Mouse (Mus musculus) layer of hippocampus, adult 2 months (tissue): ENCODE data around the gene Sik3. TPM values are rescaled to one million over a fixed set of nuclear protein-coding genes. Genes with fewer than 3 reads are reported as not detected.

Experiments used
- DNase-seq, 2 experiments: peaks; one replicate each; pipeline ENCODE4 v3.0.0; 2022; ENCODE audit warnings: low spot score in 2 of 2
- H3K27ac ChIP-seq: fragments of 200-600 bp; 2 replicates; pipeline ENCODE4 v1.8.1; 2022
- H3K4me3 ChIP-seq: fragments of 200-600 bp; 2 replicates; pipeline ENCODE4 v1.8.1; 2022; ENCODE audit warnings: mild to moderate bottlenecking
- CTCF ChIP-seq: fragments of 200-600 bp; conservative IDR thresholded peaks from 2 replicates; pipeline ENCODE4 v1.8.1; 2022; ENCODE audit warnings: antibody characterized with exemption, mild to moderate bottlenecking, moderate library complexity
- long read RNA-seq, 2 experiments: library from polyadenylated mRNA; stranded (forward); transcript quantifications; one replicate each; pipeline ENCODE4 v2.0.0; 2021; ENCODE audit warnings: borderline mapping rate in 2 of 2
- total RNA-seq, 2 experiments: library from RNA; stranded (reverse); gene quantifications; 2 replicates each; pipeline ENCODE4 v1.2.3; 2021

The Sik3 gene
- total RNA-seq, result 100 to 1,000 TPM; 133 to 141 TPM
- long read RNA-seq, experiment 1, full-length matches to known transcripts, result 8 of 71 reads
- long read RNA-seq, experiment 1, partial matches to known transcripts, result 56 of 71 reads
- long read RNA-seq, experiment 1, other reads (novel, unspliced or antisense), result 7 of 71 reads
- long read RNA-seq, experiment 2, full-length matches to known transcripts, result 17 of 77 reads
- long read RNA-seq, experiment 2, partial matches to known transcripts, result 52 of 77 reads
- long read RNA-seq, experiment 2, other reads (novel, unspliced or antisense), result 8 of 77 reads

DNA sequence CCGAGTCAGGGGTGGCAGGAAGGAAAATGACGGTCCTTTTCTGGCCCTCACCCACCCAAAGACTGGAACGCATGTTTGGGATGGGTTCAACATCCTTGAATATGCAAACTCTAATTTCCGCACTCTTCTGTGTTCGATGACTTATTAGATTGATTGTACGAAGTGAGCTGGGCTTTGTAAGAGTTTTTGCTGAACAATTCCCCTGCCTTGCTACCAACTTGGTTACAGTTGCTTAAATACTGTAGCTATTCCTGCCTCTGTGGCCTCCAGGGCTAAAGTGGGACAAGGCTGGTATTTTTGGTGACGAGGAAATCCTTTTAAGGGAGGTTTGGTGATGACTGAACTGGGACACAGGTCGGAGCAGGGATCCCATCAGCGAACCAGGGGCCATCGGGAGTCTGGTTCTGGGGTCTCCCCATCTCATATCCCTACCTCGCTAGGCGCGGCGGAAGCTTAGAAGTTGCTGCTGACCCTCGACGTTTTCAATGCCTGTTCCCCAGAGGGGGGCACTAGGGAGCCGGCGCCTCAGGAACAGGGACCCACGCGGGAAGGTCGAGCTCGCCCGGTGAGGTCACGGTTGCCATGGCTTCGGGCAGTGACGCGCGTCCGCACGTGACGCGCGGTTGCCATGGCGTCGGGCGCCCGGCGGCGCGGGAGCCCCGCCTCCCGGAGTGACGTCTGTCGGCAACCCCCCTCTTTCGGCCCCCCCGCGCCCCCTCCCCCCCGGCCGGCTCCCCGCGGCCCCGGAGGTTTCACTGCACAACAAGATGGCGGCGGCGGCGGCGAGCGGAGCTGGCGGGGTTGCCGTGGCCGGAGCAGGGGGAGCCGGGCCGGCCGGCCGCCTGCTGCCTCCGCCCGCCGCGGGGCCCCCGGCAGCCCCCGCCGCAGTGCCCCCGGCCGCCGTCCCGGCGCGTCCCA lies at the start of gene Sik3, which contains the start of gene Pafah1b2:
Gene Sik3 (plus strand): TSS at position 730 of the 918 bp plus-strand sequence.
Gene Pafah1b2 (minus strand): TSS at position 600 of the 918 bp plus-strand sequence.
- DNase-seq, result peak; percentile 94 to 98
- peak; percentile 89 for TF ChIP-seq CTCF
- peak within 1 kb of the TSS; percentile 100 for H3K27ac ChIP-seq
- peak within 1 kb of the TSS; percentile 97 for H3K4me3 ChIP-seq

DNA sequence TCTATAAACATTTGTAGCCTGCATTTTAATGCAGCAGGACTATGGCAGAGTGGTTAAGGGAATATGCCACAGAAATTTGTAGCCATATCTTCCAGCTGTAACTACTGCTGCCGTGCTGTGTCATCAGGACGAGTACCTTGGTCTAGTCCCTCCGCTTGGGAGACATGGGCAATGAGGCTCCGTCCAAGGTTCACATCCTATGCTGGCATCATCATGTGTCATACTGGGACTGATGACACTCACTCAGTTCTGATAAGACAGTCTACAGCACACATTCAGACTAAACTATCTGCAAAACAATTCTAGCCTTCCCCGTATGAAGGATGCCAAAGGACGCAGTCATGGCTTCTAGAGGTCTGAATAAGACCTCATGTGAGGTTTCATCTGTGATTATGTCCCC lies 49.0 kb upstream of the Sik3 start:
- H3K27ac ChIP-seq, result no peak overlapping the region
- no peak for DNase-seq
- no peak overlapping the region for H3K4me3 ChIP-seq
- TF ChIP-seq CTCF, result no peak

DNA sequence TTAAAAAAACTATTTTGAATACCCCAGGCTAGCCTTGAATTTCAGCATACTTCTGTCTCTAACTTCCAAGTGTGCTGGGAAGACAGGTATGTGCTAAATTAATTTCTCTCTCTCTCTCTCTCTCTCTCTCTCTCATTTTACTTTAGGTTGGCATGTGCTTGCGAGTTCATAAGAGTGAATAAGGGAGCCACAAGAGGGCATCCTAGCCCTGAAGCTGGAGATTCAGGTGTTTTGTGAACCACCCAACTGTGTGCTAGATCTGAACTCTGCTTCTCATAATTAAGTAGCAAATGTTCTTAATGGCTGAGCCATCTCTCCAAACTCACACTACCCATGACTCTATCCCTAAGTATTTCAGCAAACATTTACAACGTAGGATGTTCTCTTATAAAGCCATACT lies 35.7 kb upstream of the Sik3 start:
- no peak overlapping the region for H3K27ac ChIP-seq
- no peak overlapping the region for H3K4me3 ChIP-seq
- TF ChIP-seq CTCF, result peak; percentile 54
- DNase-seq, result no peak

DNA sequence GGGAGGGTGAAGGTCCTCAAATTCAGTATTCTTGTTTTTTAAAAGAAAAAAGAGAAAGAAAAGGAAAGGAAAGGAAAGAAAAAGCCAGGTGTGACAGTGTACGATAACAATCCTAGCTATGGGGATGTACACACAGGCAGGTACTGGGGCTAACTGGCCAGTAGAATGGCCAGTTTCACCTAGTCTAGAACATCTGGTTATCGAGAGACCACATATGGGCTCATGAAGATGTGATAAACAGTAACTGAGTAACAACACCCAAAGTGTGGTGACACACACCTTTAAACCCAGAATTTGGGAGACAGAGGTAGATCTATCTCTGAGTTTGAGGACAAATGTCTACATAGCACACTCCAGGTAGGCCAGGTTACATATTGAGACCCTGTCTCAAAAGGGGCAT lies 32.8 kb upstream of the Sik3 start:
- no peak for DNase-seq
- no peak for TF ChIP-seq CTCF
- no peak overlapping the region for H3K4me3 ChIP-seq
- no peak overlapping the region for H3K27ac ChIP-seq

DNA sequence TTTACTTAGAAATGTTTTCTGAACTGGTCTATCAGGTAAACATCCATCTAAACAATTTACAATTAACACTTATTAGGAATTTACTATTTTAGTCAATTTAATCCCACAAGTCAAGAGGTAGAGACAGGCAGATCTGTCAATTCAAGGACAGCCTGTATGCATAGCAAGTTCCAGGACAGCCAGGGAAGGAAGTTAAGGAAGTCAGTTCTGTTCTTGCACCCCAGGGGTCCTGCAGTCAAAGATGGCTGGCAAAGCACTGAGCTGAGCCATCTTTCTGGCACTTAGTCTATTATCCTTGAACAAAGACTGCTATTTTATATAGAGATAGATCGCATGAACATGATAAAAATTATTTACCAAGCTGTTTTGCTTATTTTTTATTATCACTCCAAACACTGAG lies 32.0 kb upstream of the Sik3 start:
- Histone ChIP-seq H3K27ac (no peak overlapping the region), H3K4me3 (no peak overlapping the region)
- no peak for TF ChIP-seq CTCF
- no peak for DNase-seq

DNA sequence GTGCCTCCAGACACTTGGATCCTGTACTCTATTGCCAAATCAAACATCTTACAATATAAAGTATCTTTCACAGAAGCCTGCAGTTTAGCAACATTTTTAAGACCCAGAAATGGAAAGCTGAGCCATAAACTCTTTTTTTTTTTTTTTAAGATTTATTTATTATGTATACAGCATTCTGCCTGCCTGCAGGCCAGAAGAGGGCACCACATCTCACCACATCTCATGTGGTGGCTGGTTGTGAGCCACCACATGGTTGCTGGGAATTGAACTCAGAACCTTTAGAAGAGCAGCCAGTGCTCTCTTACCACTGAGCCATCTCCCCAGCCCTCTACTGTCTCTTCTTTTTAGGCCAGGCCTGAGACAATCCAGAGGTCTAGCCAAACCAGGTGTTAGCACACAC lies 31.3 kb upstream of the Sik3 start:
- Histone ChIP-seq H3K4me3 (no peak overlapping the region), H3K27ac (no peak overlapping the region)
- DNase-seq, result no peak
- peak; percentile 58 for TF ChIP-seq CTCF

DNA sequence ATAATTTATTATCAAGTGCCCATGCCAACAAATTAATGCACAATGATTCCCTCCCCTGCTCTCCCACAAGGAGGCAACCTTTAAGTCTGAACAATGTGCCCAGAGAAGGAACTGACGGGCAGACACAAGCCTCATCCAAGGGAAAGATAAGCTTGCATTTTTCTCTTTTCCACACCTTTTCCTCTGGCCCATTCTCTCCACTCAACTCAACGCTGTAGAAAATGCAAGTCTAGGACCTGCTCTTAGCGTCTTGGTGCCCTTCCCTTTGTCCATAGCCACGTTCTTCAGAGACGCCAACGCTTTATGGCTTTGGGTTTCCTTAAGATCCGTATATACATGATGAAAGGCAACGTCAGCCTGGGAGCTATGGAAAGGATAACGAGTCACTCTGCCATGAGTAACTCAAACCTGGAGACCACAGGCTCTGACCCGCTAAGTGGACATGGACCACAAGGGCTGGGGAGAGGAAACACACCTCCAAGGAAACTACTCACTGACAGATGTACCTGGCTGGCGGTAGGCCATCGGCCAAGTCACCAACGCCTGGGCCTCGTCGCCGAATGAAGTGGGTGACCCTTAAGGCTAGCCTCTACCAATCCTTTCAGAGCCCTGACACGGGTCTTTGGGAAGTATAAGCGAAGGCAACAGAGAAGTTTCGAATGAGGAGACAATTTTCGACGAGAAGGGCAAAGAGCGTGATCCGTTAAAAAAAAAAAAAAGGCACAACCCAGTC lies 28.8 kb upstream of the Sik3 start:
- DNase-seq, result no peak
- peak; percentile 59 for TF ChIP-seq CTCF
- H3K4me3 ChIP-seq, result peak overlapping the region; percentile 90
- peak overlapping the region; percentile 97 for H3K27ac ChIP-seq

DNA sequence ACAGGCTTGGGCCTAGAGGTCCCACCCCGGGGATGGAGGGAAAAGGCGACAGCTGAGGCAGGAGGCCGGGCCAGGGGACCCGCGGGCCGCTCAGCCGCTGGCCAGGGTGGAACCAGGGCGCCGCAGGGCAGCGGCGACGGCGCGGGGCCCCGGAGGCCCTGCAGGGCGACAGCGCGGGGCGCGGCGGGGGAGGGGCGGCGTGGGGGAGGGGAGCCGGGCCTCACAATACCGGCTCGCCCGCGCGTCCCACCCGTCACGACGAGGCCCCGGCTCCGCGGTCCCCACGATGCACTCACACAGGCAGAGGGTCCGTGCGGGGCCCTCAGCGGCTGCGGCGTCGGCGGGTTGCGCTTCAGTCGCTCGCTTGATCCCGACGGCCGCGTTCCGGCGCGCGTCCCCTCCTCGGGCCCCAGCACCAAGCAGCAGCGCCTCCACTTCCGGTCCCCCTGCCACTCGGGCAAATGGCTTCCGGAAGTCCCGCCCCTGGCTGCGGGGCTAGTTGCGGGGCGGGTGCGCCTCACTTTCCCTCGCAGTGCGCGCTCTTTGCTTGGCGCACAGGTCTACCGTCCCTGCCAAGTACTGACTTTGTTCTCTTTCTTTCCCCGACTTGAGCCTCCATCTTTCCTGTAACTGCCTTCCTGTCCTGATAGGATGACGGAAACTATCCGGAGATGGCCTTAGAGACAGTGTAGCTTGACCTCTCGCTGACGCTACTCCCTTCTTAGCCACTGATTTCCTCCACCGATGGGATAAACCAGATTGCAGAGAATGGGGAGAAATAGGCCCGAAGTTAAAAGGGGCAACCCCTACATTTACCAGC lies 28.0 kb upstream of the Sik3 start:
- Histone ChIP-seq H3K4me3 (peak overlapping the region; percentile 90), H3K27ac (peak overlapping the region; percentile 97)
- DNase-seq, result peak; percentile 90 to 93
- 0 out of 2 replicates have a peak, but pooled peaks have one; percentile 2 for TF ChIP-seq CTCF

DNA sequence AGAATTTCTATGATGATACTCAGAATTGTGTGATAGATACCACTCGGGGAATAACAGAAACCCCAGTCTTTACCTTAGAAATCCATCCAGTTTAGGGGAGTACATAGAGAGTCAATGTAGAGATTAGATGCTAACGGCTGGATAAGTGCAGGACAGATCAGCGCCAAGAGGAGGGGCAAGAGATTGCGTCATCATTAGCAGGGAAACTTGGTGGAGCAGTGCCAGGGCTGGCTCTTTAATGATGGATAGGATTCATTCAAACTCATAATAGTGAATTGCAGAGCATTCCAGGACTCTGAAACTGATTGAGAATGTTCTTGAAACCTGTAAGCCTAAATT lies 27.4 kb upstream of the Sik3 start:
- peak overlapping the region; percentile 90 for H3K4me3 ChIP-seq
- H3K27ac ChIP-seq, result peak overlapping the region; percentile 97
- DNase-seq, result peak; percentile 32 to 52
- no peak for TF ChIP-seq CTCF

DNA sequence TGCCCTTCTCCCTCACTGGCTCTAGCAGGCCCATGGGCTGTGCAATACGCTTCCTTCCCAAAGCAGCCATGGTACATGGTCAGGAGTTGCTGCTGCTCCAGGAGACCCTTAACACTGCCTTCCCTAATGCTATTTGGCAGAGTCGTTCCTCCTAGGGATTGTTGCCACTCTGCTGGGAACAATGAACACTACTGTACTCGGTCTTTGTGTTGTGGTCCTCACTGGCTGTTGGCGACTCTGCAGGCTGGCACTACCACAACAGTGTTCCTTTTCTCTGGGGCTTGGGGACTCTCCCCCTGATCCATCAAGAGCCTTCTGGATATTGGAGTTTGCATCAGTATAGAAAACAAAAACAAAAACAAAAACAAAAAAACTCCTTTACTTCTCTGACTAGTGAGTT lies 13.6 kb upstream of the Sik3 start:
- TF ChIP-seq CTCF, result no peak
- DNase-seq, result no peak
- peak overlapping the region; percentile 77 for H3K27ac ChIP-seq

DNA sequence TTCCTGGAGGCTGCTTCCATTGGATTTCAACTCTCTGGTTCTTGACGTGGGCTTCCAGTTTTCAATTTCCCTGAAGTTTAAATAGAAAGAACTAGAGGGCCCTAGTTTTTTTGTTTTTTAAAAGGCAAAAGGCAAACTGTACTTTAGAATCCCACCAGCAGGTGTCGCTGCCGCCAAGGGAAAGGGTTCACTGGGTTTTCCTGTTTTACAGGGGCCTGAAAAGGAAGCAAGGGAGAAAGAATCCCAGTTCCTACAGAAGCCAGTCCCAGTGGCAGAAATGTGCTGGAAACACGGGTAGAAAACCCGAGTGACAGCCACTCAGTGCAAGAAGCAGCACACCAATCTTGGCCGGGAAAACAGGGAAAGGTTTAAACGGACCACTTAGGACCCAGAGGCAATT lies 8.9 kb upstream of the Sik3 start:
- Histone ChIP-seq H3K4me3 (no peak overlapping the region), H3K27ac (no peak overlapping the region)
- TF ChIP-seq CTCF, result peak; percentile 97
- DNase-seq, result peak; percentile 67 to 94

More for the DNA sequence above, 13.6 kb upstream of the Sik3 start:
- H3K4me3 ChIP-seq, result no peak overlapping the region

DNA sequence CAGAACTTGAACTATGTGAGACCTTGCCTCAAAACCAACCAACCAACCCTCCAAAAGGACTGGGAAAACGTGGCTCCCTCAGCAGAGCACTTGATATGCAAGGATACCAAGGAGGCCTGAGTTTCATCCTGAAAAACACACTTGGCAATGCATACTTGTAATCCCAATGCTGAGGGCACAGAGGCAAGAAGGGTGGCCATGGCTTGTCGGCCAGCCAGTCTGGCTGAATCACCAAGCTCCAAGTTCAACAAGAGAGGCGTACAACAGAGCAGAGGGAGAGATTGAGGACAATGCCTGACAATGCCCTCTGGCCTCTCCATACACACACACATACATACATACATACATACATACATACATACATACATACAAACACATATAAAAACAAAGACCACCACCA lies 8.1 kb upstream of the Sik3 start:
- no peak for DNase-seq
- TF ChIP-seq CTCF, result no peak
- Histone ChIP-seq H3K4me3 (no peak overlapping the region), H3K27ac (no peak overlapping the region)
